Mouse (Mus musculus): Measurements from ENCODE around the gene Tmem239.
A peak's percentile ranks its signal among the peaks of the same experiment; 100 is the strongest.
"Not testable (repeated sequence)": the region's sequence is repeated elsewhere in the genome, so short reads cannot be mapped to it uniquely, and the experiment has no call there.

Tmem239 gene

GRCm38 (mm10) chr2:130406178-130406577, at the start of gene Tmem239:
TSS of gene Tmem239 (plus strand) at chr2:130406478.
- no peak for DNase-seq (ENCODE audit: low spot score)

DNA sequence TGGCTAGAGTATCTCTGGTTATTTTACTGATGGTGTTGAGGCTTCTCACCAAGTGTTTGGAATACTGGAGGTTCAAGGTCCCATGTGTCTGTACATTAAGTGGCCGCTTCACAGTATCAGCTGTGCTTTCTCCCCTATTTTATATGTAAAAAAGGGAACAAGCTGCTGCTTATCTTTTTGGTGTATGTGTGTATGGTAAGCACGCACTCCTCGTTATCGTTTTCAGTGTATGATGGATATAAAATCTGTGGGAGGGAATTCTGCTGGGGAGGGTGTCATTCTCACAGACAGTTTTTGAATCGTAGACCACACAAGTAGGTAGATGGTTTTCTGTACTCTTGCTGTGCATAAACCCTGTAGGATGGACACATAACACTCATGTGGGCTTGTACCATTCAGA, 48.7 kb upstream of the Tmem239 start:
- no peak for DNase-seq (ENCODE audit: low spot score)

DNA sequence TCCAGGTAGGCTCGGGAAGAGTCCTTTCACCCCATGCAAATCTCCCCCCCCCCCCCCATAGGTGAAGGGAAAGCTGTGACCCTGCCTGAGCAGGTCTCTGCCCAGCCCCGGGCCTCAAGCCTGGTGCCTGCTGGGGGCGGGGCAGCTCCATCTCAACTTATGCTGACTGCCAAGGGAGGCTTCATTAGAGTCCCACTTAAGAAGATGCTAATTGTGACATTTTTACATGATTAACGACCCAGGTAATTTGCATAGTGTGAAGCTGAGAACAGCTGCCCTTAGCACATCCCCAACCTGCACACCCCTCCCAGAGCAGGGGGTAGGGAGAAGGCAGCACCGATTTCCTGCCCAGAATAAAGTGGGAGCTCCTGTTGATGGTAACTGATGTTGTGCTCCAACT, 47.4 kb upstream of the Tmem239 start:
- DNase-seq (ENCODE audit: low spot score), result no peak

GRCm38 (mm10) chr2:130362511-130363026, 43.7 kb upstream of the Tmem239 start:
- DNase-seq (ENCODE audit: low spot score), result peak; percentile 50

DNA sequence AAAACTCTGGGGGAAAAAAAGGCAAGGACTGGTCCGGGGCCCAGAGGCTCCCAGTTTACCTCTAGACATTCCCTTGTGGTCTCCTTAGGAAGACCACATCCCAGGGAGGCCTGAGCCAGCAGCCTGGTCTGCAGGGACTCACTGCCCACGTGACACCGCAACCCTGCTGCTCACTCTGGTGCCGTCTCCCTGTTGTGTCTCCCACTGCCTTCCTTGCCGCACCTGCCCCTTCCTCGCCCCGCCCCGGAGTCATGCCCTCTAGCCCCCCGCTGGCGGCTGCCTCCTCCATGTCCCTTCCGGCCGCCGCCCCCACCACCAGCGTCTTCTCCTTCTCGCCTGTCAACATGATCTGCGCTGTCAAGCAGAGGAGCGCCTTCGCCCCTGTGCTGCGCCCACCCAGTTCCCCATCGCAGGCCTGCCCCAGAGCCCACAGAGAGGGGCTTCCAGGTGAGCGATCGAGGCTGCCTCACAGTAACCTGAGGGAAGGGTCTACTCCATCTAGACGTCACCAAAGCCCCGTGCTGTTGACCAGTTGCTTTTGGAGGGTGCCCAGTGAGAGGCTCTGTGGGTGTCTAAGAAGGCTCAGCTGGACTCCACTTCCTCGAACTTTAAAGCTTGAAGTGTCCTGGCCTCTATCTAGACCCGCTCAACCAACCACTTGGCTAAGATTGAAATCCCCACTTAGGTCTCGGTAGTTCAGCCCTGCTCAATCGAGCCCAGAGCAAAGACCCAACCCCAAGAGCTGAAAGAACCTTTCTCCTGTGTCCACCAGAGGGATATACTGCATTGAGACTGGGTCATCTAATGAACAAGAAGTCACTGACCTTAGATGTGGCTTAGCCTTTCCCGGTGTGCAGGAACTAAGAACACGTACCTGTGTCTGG, 40.8 kb upstream of the Tmem239 start:
- DNase-seq (ENCODE audit: low spot score), result no peak

DNA sequence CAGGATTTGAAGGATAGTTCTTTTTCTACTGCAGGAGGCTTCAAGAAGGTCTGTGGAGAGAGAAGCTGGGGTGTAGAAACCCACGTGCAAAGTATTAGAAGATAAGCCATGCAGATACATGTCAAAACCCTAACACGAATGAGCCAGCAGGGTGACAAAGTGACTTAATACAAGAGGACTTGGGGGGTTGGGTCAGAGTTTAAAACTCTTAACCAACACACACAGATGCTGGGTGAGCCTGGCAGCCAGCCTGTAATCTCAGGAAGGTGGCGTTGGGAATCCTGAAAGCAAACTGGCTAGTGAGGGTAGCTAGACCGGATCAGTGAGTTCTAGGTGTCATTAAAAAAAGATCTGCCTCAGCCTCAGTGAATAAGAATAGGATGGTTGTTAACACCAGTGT, 38.9 kb upstream of the Tmem239 start:
- DNase-seq (ENCODE audit: low spot score), result no peak

GRCm38 (mm10) chr2:130373026-130373425, 33.3 kb upstream of the Tmem239 start:
- DNase-seq (ENCODE audit: low spot score), result not testable (repeated sequence)

- DNase-seq (ENCODE audit: low spot score), result no peak
Measured at GRCm38 (mm10) chr2:130374951-130375350, 31.3 kb upstream of the Tmem239 start.

- no peak for DNase-seq (ENCODE audit: low spot score)
Measured at GRCm38 (mm10) chr2:130383205-130383604, 23.1 kb upstream of the Tmem239 start.

DNA sequence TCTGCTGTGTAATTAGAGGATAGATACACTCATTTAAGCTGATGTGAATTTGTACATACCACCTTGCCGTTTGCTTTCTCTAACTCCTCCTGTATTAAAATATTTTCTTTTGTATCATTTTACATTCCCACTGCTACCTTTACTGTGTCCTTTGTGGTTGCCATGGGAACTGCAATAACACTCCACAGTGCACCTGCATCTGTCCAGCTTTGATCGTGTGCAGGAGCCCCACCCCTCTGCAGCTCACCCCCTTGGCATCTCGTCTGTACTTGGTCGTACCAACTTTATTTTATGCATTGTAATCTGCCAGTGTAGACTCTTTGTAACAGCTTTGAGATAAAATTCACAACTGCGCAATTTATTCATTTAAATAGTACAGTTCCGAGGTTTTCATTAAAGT, 22.4 kb upstream of the Tmem239 start:
- DNase-seq (ENCODE audit: low spot score), result no peak

GRCm38 (mm10) chr2:130386212-130386611, 20.1 kb upstream of the Tmem239 start:
- DNase-seq (ENCODE audit: low spot score), result no peak

GRCm38 (mm10) chr2:130388796-130389195, 17.5 kb upstream of the Tmem239 start:
- DNase-seq (ENCODE audit: low spot score), result no peak

- no peak for DNase-seq (ENCODE audit: low spot score)
Measured at GRCm38 (mm10) chr2:130390993-130391625, 15.2 kb upstream of the Tmem239 start.

DNA sequence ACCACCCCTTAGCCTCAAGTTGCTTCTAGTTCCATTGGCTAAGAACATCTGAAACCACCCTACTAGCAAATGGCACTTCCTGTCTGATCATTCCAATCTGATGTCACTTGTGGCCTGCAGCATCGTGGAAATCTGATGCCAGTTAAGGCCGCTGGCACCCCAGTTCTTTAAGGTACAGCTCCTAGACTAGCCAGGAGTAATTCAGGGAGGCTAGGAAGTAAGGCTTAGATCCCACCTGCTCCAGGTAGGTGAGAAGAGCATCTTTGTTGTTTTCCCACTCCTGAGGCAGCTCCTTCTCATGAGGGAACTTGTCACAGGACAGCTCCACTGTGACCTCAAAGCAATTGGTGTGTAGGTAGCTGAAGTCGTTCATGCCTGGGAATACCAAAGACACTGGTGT, 13.4 kb upstream of the Tmem239 start:
- DNase-seq (ENCODE audit: low spot score), result no peak

GRCm38 (mm10) chr2:130395696-130396095, 10.6 kb upstream of the Tmem239 start:
- no peak for DNase-seq (ENCODE audit: low spot score)

DNA sequence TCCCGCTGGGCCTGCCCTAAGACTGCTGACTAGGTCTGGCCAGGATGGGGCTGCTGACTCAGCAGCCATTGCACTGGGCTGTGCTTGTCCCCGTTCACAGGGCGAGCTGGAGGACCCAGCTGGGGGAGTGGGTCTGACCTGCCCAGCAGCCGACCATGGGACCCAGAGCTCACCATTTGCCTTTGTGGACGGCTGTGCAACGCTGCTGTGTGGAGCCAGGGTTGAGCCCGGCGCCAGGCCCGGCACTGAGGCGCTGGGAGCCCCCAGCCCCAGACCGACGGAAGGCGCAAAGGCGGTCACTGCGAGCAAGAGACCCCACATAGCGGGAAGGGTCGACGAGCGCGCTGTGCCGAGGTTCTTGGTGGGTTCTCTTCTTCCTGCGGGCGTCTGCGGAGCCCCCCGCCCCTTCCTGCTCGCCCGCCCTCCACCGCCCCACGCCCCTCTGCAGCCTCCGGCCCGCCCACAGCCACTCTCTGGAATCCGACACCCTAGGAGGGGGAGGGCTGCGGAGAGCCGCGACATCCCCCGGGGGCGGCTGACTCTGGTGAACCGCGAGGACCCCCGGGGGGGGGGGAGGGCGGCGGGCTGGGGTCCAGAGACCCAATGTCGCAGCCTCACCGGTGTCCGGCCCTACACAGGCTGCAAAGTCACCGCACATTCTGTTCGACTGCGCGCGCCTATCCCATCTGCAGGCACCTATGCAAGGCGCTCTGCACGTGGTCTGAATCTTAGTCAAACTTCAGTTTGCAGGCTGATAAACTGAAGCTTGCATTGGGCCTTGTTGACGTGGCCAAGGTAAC, 8.9 kb upstream of the Tmem239 start, which contains the start of gene Cpxm1:
Cpxm1 (minus strand) TSS at position 389 of the 800 bp plus-strand sequence.
- DNase-seq (ENCODE audit: low spot score), result no peak

GRCm38 (mm10) chr2:130398091-130398490, 8.2 kb upstream of the Tmem239 start:
- no peak for DNase-seq (ENCODE audit: low spot score)

GRCm38 (mm10) chr2:130400046-130400445, 6.2 kb upstream of the Tmem239 start:
- DNase-seq (ENCODE audit: low spot score), result no peak

GRCm38 (mm10) chr2:130401891-130402290, 4.4 kb upstream of the Tmem239 start:
- DNase-seq (ENCODE audit: low spot score), result no peak

- DNase-seq (ENCODE audit: low spot score), result no peak
Measured at GRCm38 (mm10) chr2:130404939-130405338, 1.3 kb upstream of the Tmem239 start, which contains the start of the genes Gm28372 and 1700020A23Rik. TSS of gene Gm28372 (plus strand) at chr2:130405239. TSS of gene 1700020A23Rik (plus strand) at chr2:130405259.

DNA sequence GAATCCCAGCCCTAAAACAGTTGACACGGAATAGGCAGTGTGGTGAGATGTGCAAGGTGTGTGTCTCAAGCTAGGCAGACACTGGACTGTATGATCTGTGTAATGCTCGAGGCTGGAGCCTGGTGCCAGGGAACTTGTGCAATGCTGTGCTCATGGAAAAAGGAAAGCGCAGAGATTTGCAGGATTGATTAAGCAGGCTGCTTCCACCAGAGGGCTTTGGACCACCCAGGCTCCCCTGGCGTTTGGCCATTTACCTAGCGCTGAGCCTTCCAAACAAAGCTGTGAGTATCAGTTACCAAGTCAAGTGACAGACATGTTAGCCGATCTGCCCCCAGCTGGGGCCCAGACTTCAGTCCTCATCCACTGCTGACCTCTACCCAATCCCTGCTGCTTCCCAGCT, 1.9 kb downstream of the Tmem239 start:
- DNase-seq (ENCODE audit: low spot score), result no peak
